Mouse (Mus musculus) forebrain, embryonic 14.5 days (tissue): ENCODE data around the gene Btbd9. TPM values are rescaled to one million over a fixed set of nuclear protein-coding genes. Genes with fewer than 3 reads are reported as not detected.

Source experiments
- ATAC-seq: fragments of 200-750 bp; cut with Nextera tagmentation; 2 replicates; pipeline ENCODE4 v1.8.0; 2017; ENCODE audit warnings: mild to moderate bottlenecking, moderate library complexity
- DNase-seq: peaks from one replicate; pipeline ENCODE4 v3.0.0-alpha.2; 2015; ENCODE audit warnings: low spot score
- H3K27ac ChIP-seq: fragments of 300-500 bp; sonication (generic); 2 replicates; pipeline ENCODE4 v1.5.1; 2014; ENCODE audit warnings: low read depth, mild to moderate bottlenecking, control low read depth, low read length, moderate library complexity
- H3K27me3 ChIP-seq: fragments of 300-500 bp; sonication (generic); replicated peaks from 2 replicates; pipeline ENCODE4 v1.6.1; 2014; ENCODE audit warnings: low read length, control low read depth, mixed read lengths; ENCODE audit not compliant: control insufficient read depth, insufficient read depth
- H3K36me3 ChIP-seq: fragments of 300-500 bp; sonication (generic); 2 replicates; pipeline ENCODE4 v1.6.1; 2014; ENCODE audit warnings: low read length, control low read depth; ENCODE audit not compliant: control insufficient read depth, insufficient read depth
- H3K4me1 ChIP-seq: fragments of 300-500 bp; sonication (generic); 2 replicates; pipeline ENCODE4 v1.6.1; 2014; ENCODE audit warnings: antibody characterized with exemption, low read length, control low read depth; ENCODE audit not compliant: control insufficient read depth, insufficient read depth
- H3K4me2 ChIP-seq: fragments of 300-500 bp; sonication (generic); 2 replicates; pipeline ENCODE4 v1.6.1; 2014; ENCODE audit warnings: mild to moderate bottlenecking, control low read depth, low read length
- H3K4me3 ChIP-seq: fragments of 300-500 bp; sonication (generic); 2 replicates; pipeline ENCODE4 v1.5.1; 2014; ENCODE audit warnings: low read depth, low read length, control low read depth
- H3K9ac ChIP-seq: fragments of 300-500 bp; sonication (generic); 2 replicates; pipeline ENCODE4 v1.6.1; 2014; ENCODE audit warnings: mild to moderate bottlenecking, low read length, control low read depth, moderate library complexity
- H3K9me3 ChIP-seq: fragments of 300-500 bp; sonication (generic); replicated peaks from 2 replicates; pipeline ENCODE4 v1.6.1; 2016; ENCODE audit warnings: low read length, control low read depth, mixed read lengths; ENCODE audit not compliant: control insufficient read depth
- WGBS: fragments of 180-500 bp; shearing (Covaris S2); extraction: QIAGEN DNeasy Blood & Tissue Kit; methylation state at CpG from one replicate; pipeline ENCODE4 v1.1.7; 2014; 5-methylcytosine and 5-hydroxymethylcytosine counted together
- polyA plus RNA-seq: library from polyadenylated mRNA; unstranded; fragments of >200 nt; fragmentation: Nextera tagmentation; extraction: Ambion mirVana; gene quantifications from 2 replicates; pipeline ENCODE4 v1.2.1, GENCODE M21; 2014

Btbd9 gene
- polyA plus RNA-seq, 1 experiment from 2014 or later = 73.7 TPM

DNA sequence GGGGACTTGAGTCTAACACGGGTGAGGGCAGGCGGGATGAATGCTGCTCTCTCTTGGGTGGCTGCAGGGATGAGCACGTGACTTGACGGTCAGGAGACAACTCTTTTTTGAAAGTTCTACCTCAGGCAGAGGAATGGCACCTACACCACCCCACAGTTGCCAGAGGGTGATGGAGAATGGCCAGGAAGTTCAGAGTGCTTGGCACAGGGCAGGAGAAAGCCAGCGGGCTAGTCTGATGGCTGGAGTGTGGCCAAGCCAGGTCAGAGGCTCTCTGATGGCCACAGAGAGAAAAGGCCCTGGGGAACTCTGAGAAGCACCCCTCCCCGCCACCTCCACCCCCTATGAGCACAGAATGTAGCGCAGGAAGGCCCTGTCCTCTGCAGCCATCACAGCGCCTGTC is 366.0 kb downstream of the Btbd9 start:
- Histone ChIP-seq H3K36me3 (peaks cover 45% of the 10 kb centered on the region), H3K27ac (no peak overlapping the region)
- no peak for DNase-seq

DNA sequence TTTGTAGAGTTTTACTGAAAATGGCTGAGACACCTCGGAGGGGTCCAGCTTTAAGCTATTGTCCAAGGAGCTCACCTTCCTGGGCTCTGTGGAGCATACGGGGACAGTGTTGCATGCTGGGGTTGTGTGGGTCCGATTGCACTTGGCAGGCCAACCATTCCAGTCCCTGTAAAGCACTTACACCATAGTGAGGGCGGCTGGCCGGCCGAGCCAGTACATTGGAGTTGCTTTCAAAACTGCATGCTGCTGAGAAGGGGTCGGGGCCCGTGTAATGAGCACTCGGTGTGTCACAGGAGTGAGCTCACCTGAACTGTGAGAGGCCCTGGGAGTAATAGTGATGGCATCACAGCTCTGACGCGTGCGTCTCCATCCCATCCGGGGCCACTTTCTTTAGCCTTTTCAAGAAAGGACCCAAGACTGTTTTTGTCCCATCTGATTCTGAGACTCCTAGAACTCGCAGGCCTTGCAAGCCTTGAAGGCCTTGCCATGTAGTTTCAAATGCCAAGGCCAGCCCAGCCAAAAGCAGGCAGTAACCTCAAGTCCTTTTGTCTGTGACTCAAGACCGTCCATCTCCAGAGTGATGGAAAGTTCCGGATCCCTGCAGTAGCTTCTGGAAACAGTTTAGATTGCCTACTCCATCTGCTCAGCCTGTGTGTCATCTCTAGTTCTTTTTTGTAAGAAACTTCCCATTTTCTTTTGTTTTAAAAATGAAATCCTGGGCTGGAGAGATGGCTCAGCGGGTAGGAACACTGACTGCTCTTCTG is 371.0 kb downstream of the Btbd9 start:
- DNase-seq (no peak), ATAC-seq (no peak)
- H3K9ac ChIP-seq = no peak overlapping the region
- peaks cover 25% of the 10 kb centered on the region for H3K36me3 ChIP-seq
- H3K4me1 ChIP-seq = peaks cover 26% of the 10 kb centered on the region
- no peak overlapping the region for H3K27ac ChIP-seq
- no peaks in the 10 kb centered on the region for H3K27me3 ChIP-seq
- no peak overlapping the region for H3K4me2 ChIP-seq
- H3K9me3 ChIP-seq = no peaks in the 10 kb centered on the region
- WGBS = 92% methylated on average over 17 of the region's 17 CpGs
- H3K4me3 ChIP-seq = no peak overlapping the region

More for the DNA sequence above, 366.0 kb downstream of the Btbd9 start:
- Histone ChIP-seq H3K9me3 (no peaks in the 10 kb centered on the region), H3K4me1 (peaks cover 4% of the 10 kb centered on the region), H3K27me3 (no peaks in the 10 kb centered on the region), H3K9ac (no peak overlapping the region), H3K4me2 (no peak overlapping the region), H3K4me3 (no peak overlapping the region)
- no peak for ATAC-seq
- WGBS = 92% methylated on average over 8 of the region's 8 CpGs

DNA sequence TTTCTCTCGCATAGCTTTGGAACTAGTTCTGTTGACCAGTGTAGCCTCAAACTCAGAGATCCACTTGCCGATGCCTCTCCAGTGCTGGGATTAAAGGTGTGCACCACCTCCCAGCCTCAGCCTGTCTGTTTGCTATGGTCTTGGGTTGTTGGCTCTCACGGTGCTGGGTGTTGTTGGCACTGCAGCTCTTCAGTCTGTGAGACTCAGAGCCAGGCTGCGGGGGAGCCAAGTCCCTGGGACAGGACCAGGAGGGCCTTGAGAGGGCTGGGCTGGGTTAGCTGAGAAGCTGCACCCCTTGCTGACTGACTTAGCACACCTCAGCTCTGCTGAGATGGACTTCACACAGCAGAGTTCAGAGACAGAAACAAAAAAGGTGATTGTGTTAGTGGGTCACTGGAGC is 376.0 kb downstream of the Btbd9 start:
- H3K4me3 ChIP-seq = no peak overlapping the region
- ATAC-seq (no peak), DNase-seq (no peak)
- WGBS = 78% methylated on average over 4 of the region's 4 CpGs
- peaks cover 49% of the 10 kb centered on the region for H3K4me1 ChIP-seq
- no peaks in the 10 kb centered on the region for H3K36me3 ChIP-seq
- no peak overlapping the region for H3K27ac ChIP-seq
- H3K9ac ChIP-seq = no peak overlapping the region
- no peak overlapping the region for H3K4me2 ChIP-seq
- H3K27me3 ChIP-seq = no peaks in the 10 kb centered on the region
- H3K9me3 ChIP-seq = no peaks in the 10 kb centered on the region

GRCm38 (mm10) chr17:30199374-30200247 is 376.7 kb downstream of the Btbd9 start:
- H3K36me3 ChIP-seq = no peaks in the 10 kb centered on the region
- H3K4me2 ChIP-seq = no peak overlapping the region
- 75% methylated on average over 13 of the region's 13 CpGs for WGBS
- H3K27ac ChIP-seq = no peak overlapping the region
- ATAC-seq (no peak), DNase-seq (no peak)
- peaks cover 51% of the 10 kb centered on the region for H3K4me1 ChIP-seq
- H3K9me3 ChIP-seq = no peaks in the 10 kb centered on the region
- H3K4me3 ChIP-seq = no peak overlapping the region
- H3K9ac ChIP-seq = no peak overlapping the region
- H3K27me3 ChIP-seq = no peaks in the 10 kb centered on the region

- Histone ChIP-seq H3K36me3 (no peaks in the 10 kb centered on the region), H3K4me1 (peaks cover 48% of the 10 kb centered on the region), H3K27me3 (no peaks in the 10 kb centered on the region), H3K9me3 (no peaks in the 10 kb centered on the region), H3K4me2 (no peak overlapping the region), H3K27ac (no peak overlapping the region), H3K4me3 (no peak overlapping the region), H3K9ac (no peak overlapping the region)
- ATAC-seq = no peak
- DNase-seq = no peak
- 80% methylated on average over 10 of the region's 10 CpGs for WGBS
Observed at GRCm38 (mm10) chr17:30198422-30198821, 377.9 kb downstream of the Btbd9 start.

- ATAC-seq (no peak), DNase-seq (no peak)
- Histone ChIP-seq H3K9ac (no peak overlapping the region), H3K27me3 (no peaks in the 10 kb centered on the region), H3K27ac (no peak overlapping the region), H3K4me3 (no peak overlapping the region), H3K36me3 (no peaks in the 10 kb centered on the region), H3K4me1 (peaks cover 44% of the 10 kb centered on the region), H3K9me3 (no peaks in the 10 kb centered on the region), H3K4me2 (no peak overlapping the region)
- 66% methylated on average over 12 of the region's 12 CpGs for WGBS
Observed at GRCm38 (mm10) chr17:30197280-30198030, 378.8 kb downstream of the Btbd9 start.

GRCm38 (mm10) chr17:30196401-30197279 is 379.6 kb downstream of the Btbd9 start:
- no peak for ATAC-seq
- 48% methylated on average over 17 of the region's 17 CpGs for whole genome bisulfite sequencing
- DNase-seq = no peak

GRCm38 (mm10) chr17:30195591-30196183 is 380.6 kb downstream of the Btbd9 start:
- no peak for ATAC-seq
- peaks cover 52% of the 10 kb centered on the region for H3K4me1 ChIP-seq
- H3K4me3 ChIP-seq = no peak overlapping the region
- no peaks in the 10 kb centered on the region for H3K27me3 ChIP-seq
- H3K36me3 ChIP-seq = no peaks in the 10 kb centered on the region
- H3K9me3 ChIP-seq = no peaks in the 10 kb centered on the region
- no peak for DNase-seq
- H3K4me2 ChIP-seq = no peak overlapping the region
- H3K27ac ChIP-seq = peak overlapping the region; percentile 48
- 79% methylated on average over 20 of the region's 21 CpGs for WGBS
- H3K9ac ChIP-seq = no peak overlapping the region

More at GRCm38 (mm10) chr17:30196401-30197279, 379.6 kb downstream of the Btbd9 start:
- H3K9me3 ChIP-seq = no peaks in the 10 kb centered on the region
- H3K27ac ChIP-seq = no peak overlapping the region; the same call in 1 of the 2 replicates
- H3K4me2 ChIP-seq = no peak overlapping the region
- no peak overlapping the region for H3K9ac ChIP-seq
- no peaks in the 10 kb centered on the region for H3K36me3 ChIP-seq
- no peak overlapping the region for H3K4me3 ChIP-seq
- peaks cover 45% of the 10 kb centered on the region for H3K4me1 ChIP-seq
- H3K27me3 ChIP-seq = no peaks in the 10 kb centered on the region
